In the genomic region with DNA sequence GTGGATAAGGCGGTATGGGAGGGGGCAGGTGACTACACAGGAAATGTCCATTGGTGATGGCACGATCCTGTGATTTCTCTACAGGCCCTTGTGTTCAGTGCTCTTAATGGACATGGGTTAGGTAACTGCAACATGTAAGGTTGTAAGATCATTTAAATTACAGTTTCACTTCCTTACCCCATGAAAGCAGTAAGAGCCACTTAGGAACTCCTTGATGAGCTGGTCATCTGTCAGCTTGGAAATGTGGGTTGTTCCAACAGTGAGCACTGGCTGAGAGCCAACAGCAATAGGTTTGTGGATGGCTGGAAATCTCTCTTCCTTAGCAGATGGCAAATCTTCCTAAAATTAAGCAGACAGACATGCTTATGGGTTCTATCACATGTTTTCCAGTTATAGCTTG, we compare ENCODE assay signal across 12 mouse cellular contexts. TPM values are rescaled to one million over a fixed set of nuclear protein-coding genes. Genes with fewer than 3 reads are reported as not detected.
DNase-seq lines count a peak whose midpoint lies in the region; ATAC-seq and TF ChIP-seq lines count a peak whose summit lies in the region.
"Had no signal": no experiment of that assay in that cellular context is flagged by ENCODE, and none has a peak within 500 bp of the region (broad histone marks: within the 10 kb centered on the region; RNA-seq: fewer than 3 reads in every experiment).

No protein-coding gene starts in this region.

- ATAC-seq in megakaryocyte progenitor cell, adult 5-6 weeks (replicated peaks; ENCODE audit: poor library complexity), result peak; percentile 54
- ATAC-seq in CD4-positive, CD25-positive, alpha-beta regulatory T cell, adult 4 months, result no peak
- ATAC-seq: inflammation-experienced regulatory T-cells, adult 6 months had no signal

- DNase-seq in layer of hippocampus, adult 9-11 months, result peak; percentile 15
- no peak for DNase-seq in layer of hippocampus, postnatal 25 days (ENCODE audit: extremely low spot score in 1 of 2, low spot score in 1 of 2)
- DNase-seq in brain, embryonic 14.5 days (ENCODE audit: low read depth), result peak; percentile 12
- peak; percentile 86 for DNase-seq in cerebellum, adult 9-11 months
- no peak for DNase-seq in frontal cortex, adult 2 months (ENCODE audit: extremely low spot score in 1 of 2, low spot score in 1 of 2)
- no peak for DNase-seq in thymus, postnatal 0 days (ENCODE audit: low spot score)
- DNase-seq: gastrocnemius, postnatal 10 days; heart, adult 2 months; kidney, adult 9 months had no signal

- no peak for TF ChIP-seq POLR2A in brain, embryonic 14.5 days (IDR thresholded peaks at IDR 0.05; ENCODE audit: borderline replicate concordance, extremely low read depth, insufficient read depth, insufficient read length, poor library complexity, severe bottlenecking)

- TF ChIP-seq CTCF in brain, embryonic 14.5 days (IDR thresholded peaks at IDR 0.05; ENCODE audit: borderline replicate concordance, extremely low read depth, insufficient read depth, insufficient read length), result no peak

RNA-seq across cellular contexts. Expression of gene Erlec1, which starts 10.6 kb away (rescaled TPM):
- total RNA-seq in layer of hippocampus, postnatal 25 days (2021), result 10 to 100 TPM; 49.4 to 53.7 TPM
- 21.5 and 22.8 TPM in 2 replicates for polyA plus RNA-seq in brain, embryonic 14.5 days (2012; rRNA removed)
- total RNA-seq in megakaryocyte progenitor cell, adult 5-6 weeks (2015), result 43.6 and 48.1 TPM in 2 replicates
- 20.9 and 31.6 TPM in 2 replicates for total RNA-seq in megakaryocyte progenitor cell, adult 5-6 weeks (2017)
- 10 to 100 TPM in 1 of 2 experiments, 1 to 10 TPM in 1; 7.3 to 12.5 TPM for polyA plus RNA-seq in CD4-positive, CD25-positive, alpha-beta regulatory T cell, adult 4 months (2017; shearing (Covaris generic))
- 32.3 and 41.2 TPM in 2 replicates for polyA plus RNA-seq in frontal cortex, adult 2 months (2012; rRNA removed)
- polyA plus RNA-seq in thymus, postnatal 0 days (2015; fragmentation: Nextera tagmentation; extraction: Ambion mirVana), result 9.2 and 10.5 TPM in 2 replicates

RNA-seq across cellular contexts. Expression of gene Chac2, which starts 42.6 kb away (rescaled TPM):
- total RNA-seq in layer of hippocampus, postnatal 25 days (2021), result 10 to 100 TPM; 15.6 to 16.7 TPM
- polyA plus RNA-seq in brain, embryonic 14.5 days (2012; rRNA removed), result 9.0 and 9.6 TPM in 2 replicates
- 6.5 and 10.3 TPM in 2 replicates for total RNA-seq in megakaryocyte progenitor cell, adult 5-6 weeks (2015)
- 12.6 and 13.9 TPM in 2 replicates for total RNA-seq in megakaryocyte progenitor cell, adult 5-6 weeks (2017)
- polyA plus RNA-seq in CD4-positive, CD25-positive, alpha-beta regulatory T cell, adult 4 months (2017; shearing (Covaris generic)), result 10 to 100 TPM in 1 of 2 experiments, 1 to 10 TPM in 1; 8.8 to 10.1 TPM
- 11.6 and 12.0 TPM in 2 replicates for polyA plus RNA-seq in frontal cortex, adult 2 months (2012; rRNA removed)
- polyA plus RNA-seq in thymus, postnatal 0 days (2015; fragmentation: Nextera tagmentation; extraction: Ambion mirVana), result 12.5 and 13.3 TPM in 2 replicates

RNA-seq across cellular contexts. Expression of gene Asb3, which starts 58.3 kb away (rescaled TPM):
- total RNA-seq in layer of hippocampus, postnatal 25 days (2021), result 10 to 100 TPM; 17.1 to 17.8 TPM
- 11.4 and 14.2 TPM in 2 replicates for polyA plus RNA-seq in brain, embryonic 14.5 days (2012; rRNA removed)
- total RNA-seq in megakaryocyte progenitor cell, adult 5-6 weeks (2015), result 13.9 and 16.8 TPM in 2 replicates
- 13.7 and 20.1 TPM in 2 replicates for total RNA-seq in megakaryocyte progenitor cell, adult 5-6 weeks (2017)
- 10 to 100 TPM; 60.6 to 67.6 TPM for polyA plus RNA-seq in CD4-positive, CD25-positive, alpha-beta regulatory T cell, adult 4 months (2017; shearing (Covaris generic))
- 9.1 and 10.5 TPM in 2 replicates for polyA plus RNA-seq in frontal cortex, adult 2 months (2012; rRNA removed)
- 32.3 and 39.2 TPM in 2 replicates for polyA plus RNA-seq in thymus, postnatal 0 days (2015; fragmentation: Nextera tagmentation; extraction: Ambion mirVana)

RNA-seq across cellular contexts. Expression of gene Gpr75, which starts 58.4 kb away (rescaled TPM):
- 10 to 100 TPM; 11.1 to 11.2 TPM for total RNA-seq in layer of hippocampus, postnatal 25 days (2021)
- 5.7 and 7.1 TPM in 2 replicates for polyA plus RNA-seq in brain, embryonic 14.5 days (2012; rRNA removed)
- not detected in 2 replicates for total RNA-seq in megakaryocyte progenitor cell, adult 5-6 weeks (2015)
- total RNA-seq in megakaryocyte progenitor cell, adult 5-6 weeks (2017), result not detected in 2 replicates
- polyA plus RNA-seq in CD4-positive, CD25-positive, alpha-beta regulatory T cell, adult 4 months (2017; shearing (Covaris generic)), result not detected
- 10.8 and 11.2 TPM in 2 replicates for polyA plus RNA-seq in frontal cortex, adult 2 months (2012; rRNA removed)
- not detected in 2 replicates for polyA plus RNA-seq in thymus, postnatal 0 days (2015; fragmentation: Nextera tagmentation; extraction: Ambion mirVana)
- polyA plus RNA-seq: inflammation-experienced regulatory T-cells, adult 6 months had no signal

Comparison
In these comparisons a context has a peak if more than half of its experiments do, and no peak if none do; other contexts are left out.
1. DNase-seq: peak in layer of hippocampus, adult 9-11 months (single experiment), brain, embryonic 14.5 days (single experiment) and cerebellum, adult 9-11 months (single experiment); none in layer of hippocampus, postnatal 25 days (0 of 2), frontal cortex, adult 2 months (0 of 2) and thymus, postnatal 0 days (single experiment).